Mouse (Mus musculus) CH12.LX (cell line): ENCODE data around the gene Anp32b. TPM values are rescaled to one million over a fixed set of nuclear protein-coding genes. Genes with fewer than 3 reads are reported as not detected.

Experiments
- DNase-seq: peaks from one replicate; pipeline ENCODE4 v3.0.0-alpha.2; 2013; ENCODE audit errors: extremely low read depth
- H3K27ac ChIP-seq: 2 replicates; pipeline ENCODE4 v1.5.1; 2012; ENCODE audit warnings: low read depth, mild to moderate bottlenecking, control low read depth, moderate library complexity; ENCODE audit not compliant: insufficient read depth
- H3K27me3 ChIP-seq: replicated peaks from 2 replicates; pipeline ENCODE3; 2012; ENCODE audit warnings: inconsistent platforms
- H3K36me3 ChIP-seq, 2 experiments: replicated peaks in 1 of 2; 2 replicates each; pipeline versions ENCODE3 to v1.6.1; 2012; ENCODE audit warnings: inconsistent platforms in 1 of 2, low read length in 1 of 2, mild to moderate bottlenecking in 1 of 2, mixed read lengths in 1 of 2, moderate library complexity in 1 of 2; ENCODE audit not compliant: control insufficient read depth in 1 of 2, insufficient read depth in 1 of 2
- H3K4me1 ChIP-seq, 2 experiments: 2 replicates each; pipeline ENCODE4 v1.6.1; 2012; ENCODE audit warnings: inconsistent platforms in 1 of 2, moderate library complexity in 1 of 2; ENCODE audit not compliant: insufficient read depth in 2 of 2, control insufficient read depth in 1 of 2
- H3K4me2 ChIP-seq: 2 replicates; pipeline ENCODE4 v1.6.1; 2012; ENCODE audit warnings: low read depth, mild to moderate bottlenecking, control low read depth; ENCODE audit not compliant: poor library complexity, insufficient read depth, severe bottlenecking
- H3K4me3 ChIP-seq, 3 experiments: fragments of 150-350 bp in 1 of 3; sonication (generic) in 1 of 3; replicated peaks in 1 of 3; 2 replicates each; pipeline versions ENCODE3 to v1.5.1; 2011 to 2012; ENCODE audit warnings: low read depth in 2 of 3, low read length in 2 of 3, mild to moderate bottlenecking in 2 of 3, moderate library complexity in 2 of 3, control low read depth in 1 of 3, improper control_type of control experiment in 1 of 3, inconsistent platforms in 1 of 3, mixed read lengths in 1 of 3; ENCODE audit not compliant: poor library complexity in 1 of 3
- H3K79me2 ChIP-seq: replicated peaks from 2 replicates; pipeline ENCODE4 v1.6.1; 2012; ENCODE audit warnings: mild to moderate bottlenecking, moderate library complexity; ENCODE audit not compliant: control insufficient read depth, poor library complexity, insufficient read depth, severe bottlenecking; ENCODE audit errors: extremely low read depth
- H3K9ac ChIP-seq: 2 replicates; pipeline ENCODE4 v1.6.1; 2012; ENCODE audit warnings: low read depth, mild to moderate bottlenecking, control low read depth, moderate library complexity; ENCODE audit not compliant: insufficient read depth
- H3K9me3 ChIP-seq: replicated peaks from 2 replicates; pipeline ENCODE3; 2012; ENCODE audit warnings: low read length, inconsistent platforms, mixed read lengths
- BHLHE40 ChIP-seq: IDR thresholded peaks from 2 replicates; pipeline ENCODE4 v1.6.1; 2011; ENCODE audit warnings: mild to moderate bottlenecking, low read depth, low read length, improper control_type of control experiment
- CHD2 ChIP-seq: IDR thresholded peaks from 2 replicates; pipeline ENCODE4 v1.6.1; 2011; ENCODE audit warnings: low read length, improper control_type of control experiment
- CTCF ChIP-seq, 2 experiments: IDR thresholded peaks in 1 of 2; conservative IDR thresholded peaks in 1 of 2; 2 replicates each; pipeline ENCODE4 v1.5.1; 2011 to 2012; ENCODE audit warnings: low read depth in 2 of 2, low read length in 2 of 2, improper control_type of control experiment in 1 of 2, inconsistent platforms in 1 of 2, mild to moderate bottlenecking in 1 of 2, moderate library complexity in 1 of 2
- E2F4 ChIP-seq: IDR thresholded peaks from 2 replicates; pipeline ENCODE4 v1.6.1; 2011; ENCODE audit warnings: low read depth, low read length, improper control_type of control experiment; ENCODE audit not compliant: insufficient replicate concordance
- ELF1 ChIP-seq: IDR thresholded peaks from 2 replicates; pipeline ENCODE4 v1.6.1; 2014; ENCODE audit warnings: low read depth, mild to moderate bottlenecking, inconsistent platforms, low read length, improper control_type of control experiment
- ETS1 ChIP-seq: conservative IDR thresholded peaks from 2 replicates; pipeline ENCODE4 v1.6.1; 2012; ENCODE audit warnings: low read depth, mild to moderate bottlenecking, inconsistent platforms, low read length, improper control_type of control experiment, moderate library complexity
- HCFC1 ChIP-seq: IDR thresholded peaks from 2 replicates; pipeline ENCODE4 v1.6.1; 2012; ENCODE audit warnings: low read depth, mild to moderate bottlenecking, inconsistent platforms, low read length, improper control_type of control experiment
- IRF4 ChIP-seq: IDR thresholded peaks from 2 replicates; pipeline ENCODE4 v1.6.1; 2014; ENCODE audit warnings: low read depth, mild to moderate bottlenecking, inconsistent platforms, low read length, improper control_type of control experiment
- JUND ChIP-seq: conservative IDR thresholded peaks from 2 replicates; pipeline ENCODE4 v1.6.1; 2011; ENCODE audit warnings: low read depth, low read length, improper control_type of control experiment
- MAFK ChIP-seq: IDR thresholded peaks from 2 replicates; pipeline ENCODE4 v1.6.1; 2011; ENCODE audit warnings: low read length, improper control_type of control experiment; ENCODE audit not compliant: insufficient replicate concordance
- MAX ChIP-seq: IDR thresholded peaks from 2 replicates; pipeline ENCODE4 v1.6.1; 2011; ENCODE audit warnings: low read length, improper control_type of control experiment
- MYC ChIP-seq: IDR thresholded peaks from 2 replicates; pipeline ENCODE4 v1.6.1; 2011; ENCODE audit warnings: low read depth, mild to moderate bottlenecking, improper control_type of control experiment, low read length
- NELFE ChIP-seq: IDR thresholded peaks from 2 replicates; pipeline ENCODE4 v1.6.1; 2011; ENCODE audit warnings: low read depth, low read length, improper control_type of control experiment
- NRF1 ChIP-seq: IDR thresholded peaks from 2 replicates; pipeline ENCODE4 v1.6.1; 2014; ENCODE audit warnings: low read depth, mild to moderate bottlenecking, inconsistent platforms, low read length, improper control_type of control experiment, moderate library complexity
- PAX5 ChIP-seq: IDR thresholded peaks from 2 replicates; pipeline ENCODE4 v1.6.1; 2012; ENCODE audit warnings: low read length, inconsistent platforms, mixed read lengths
- POLR2A ChIP-seq: IDR thresholded peaks from 2 replicates; pipeline ENCODE4 v1.6.1; 2011; ENCODE audit warnings: low read depth, mild to moderate bottlenecking, improper control_type of control experiment, low read length
- POLR2AphosphoS2 ChIP-seq: IDR thresholded peaks from 2 replicates; pipeline ENCODE4 v1.6.1; 2011; ENCODE audit warnings: low read depth, low read length, improper control_type of control experiment
- RAD21 ChIP-seq: IDR thresholded peaks from 2 replicates; pipeline ENCODE4 v1.6.1; 2011; ENCODE audit warnings: low read depth, mild to moderate bottlenecking, low read length, improper control_type of control experiment, moderate library complexity
- SIN3A ChIP-seq: IDR thresholded peaks from 2 replicates; pipeline ENCODE4 v1.6.1; 2012; ENCODE audit warnings: low read length, improper control_type of control experiment, inconsistent platforms
- SMC3 ChIP-seq: IDR thresholded peaks from 2 replicates; pipeline ENCODE4 v1.6.1; 2011; ENCODE audit warnings: low read depth, low read length, improper control_type of control experiment
- TBP ChIP-seq: conservative IDR thresholded peaks from 2 replicates; pipeline ENCODE4 v1.6.1; 2011; ENCODE audit warnings: low read depth, low read length, improper control_type of control experiment
- TCF12 ChIP-seq: IDR thresholded peaks from 2 replicates; pipeline ENCODE4 v1.6.1; 2014; ENCODE audit warnings: low read depth, mild to moderate bottlenecking, inconsistent platforms, low read length, improper control_type of control experiment
- UBTF ChIP-seq: IDR thresholded peaks from 2 replicates; pipeline ENCODE4 v1.6.1; 2012; ENCODE audit warnings: low read depth, mild to moderate bottlenecking, inconsistent platforms, low read length, improper control_type of control experiment, moderate library complexity
- ZC3H11A ChIP-seq: IDR thresholded peaks from 2 replicates; pipeline ENCODE4 v1.6.1; 2012; ENCODE audit warnings: low read depth, mild to moderate bottlenecking, inconsistent platforms, low read length, improper control_type of control experiment
- ZKSCAN1 ChIP-seq: IDR thresholded peaks from 2 replicates; pipeline ENCODE4 v1.6.1; 2012; ENCODE audit warnings: low read depth, inconsistent platforms, low read length, improper control_type of control experiment, borderline replicate concordance
- ZMIZ1 ChIP-seq: IDR thresholded peaks from 2 replicates; pipeline ENCODE4 v1.6.1; 2012; ENCODE audit warnings: low read depth, mild to moderate bottlenecking, inconsistent platforms, low read length, improper control_type of control experiment
- ZNF384 ChIP-seq: IDR thresholded peaks from 2 replicates; pipeline ENCODE4 v1.6.1; 2012; ENCODE audit warnings: low read depth, low read length, improper control_type of control experiment, inconsistent platforms
- dilution Hi-C: fragments of 300-500 bp; cut with MboI; formaldehyde crosslinking; loops from 2 replicates; pipeline ENCODE4 v1.14.3; 2020; ENCODE audit warnings: low sequenced_read_pairs; ENCODE audit not compliant: extremely low pct_unique_long_range_greater_than_20kb, extremely low pct_ligation_motif_present
- in situ Hi-C: fragments of 300-500 bp; cut with MboI; formaldehyde crosslinking; loops from 3 replicates; pipeline ENCODE4 v1.14.3; 2019; ENCODE audit warnings: low sequenced_read_pairs, low pct_ligation_motif_present, low pct_unique_long_range_greater_than_20kb, mixed read lengths
- polyA plus RNA-seq: library from polyadenylated mRNA; unstranded; fragments of >175 nt; gene quantifications from 2 replicates; pipeline ENCODE4 v1.2.1, GENCODE M21; 2012; ENCODE audit warnings: low read depth; ENCODE audit not compliant: insufficient read length
- total RNA-seq, 2 experiments: library from RNA; depleted of rRNA; stranded (reverse); fragments of 300-350 nt in 1 of 2; fragments of >200 nt in 1 of 2; gene quantifications; 2 replicates each; pipeline ENCODE4 v1.2.3; 2012 to 2014

Gene Anp32b
- total and polyA plus RNA-seq, 3 experiments, result 29.4 to 864 (median 37.5) TPM

GRCm38 (mm10) chr4:46485696-46486417 is 35.2 kb downstream of the Anp32b start:
- no peaks in the 10 kb centered on the region for H3K36me3 ChIP-seq
- TF ChIP-seq TCF12, result peak; percentile 57; the same call in 1 of the 2 replicates
- TF ChIP-seq ETS1, result peak; percentile 37; the same call in 1 of the 2 replicates
- no peak for TF ChIP-seq RAD21
- peak; percentile 92 for TF ChIP-seq NRF1
- peak; percentile 98 for TF ChIP-seq ELF1
- no peak for TF ChIP-seq IRF4
- peak; percentile 70 for TF ChIP-seq MYC
- TF ChIP-seq SIN3A, result no peak
- TF ChIP-seq NELFE, result peak; percentile 61
- TF ChIP-seq HCFC1, result peak; percentile 63
- peak; percentile 43; the same call in 1 of the 2 replicates for TF ChIP-seq CHD2
- peak; percentile 75 for TF ChIP-seq POLR2A
- peak; percentile 54; the same call in 1 of the 2 replicates for TF ChIP-seq TBP
- TF ChIP-seq, all 38 proteins: peak for 10
- H3K4me2 ChIP-seq, result peak overlapping the region; percentile 45; the same call in 1 of the 2 replicates
- DNase-seq, result peak; percentile 87
- H3K79me2 ChIP-seq, result peaks cover 16% of the 10 kb centered on the region
- no peaks in the 10 kb centered on the region for H3K27me3 ChIP-seq
- no peak overlapping the region for H3K4me3 ChIP-seq
- peaks cover 10 to 39% of the 10 kb centered on the region in 2 experiments; a peak in 3 of 4 replicates for H3K4me1 ChIP-seq
- H3K27ac ChIP-seq, result peak overlapping the region; percentile 55
- dilution Hi-C loops, result no loop called here
- H3K9ac ChIP-seq, result peak overlapping the region; percentile 19
- in situ Hi-C loops, result loop anchor here (5.0 to 25.0 kb wide), 2 partner anchors 104 to 274 kb away; no protein-coding TSS in a partner anchor
- no peaks in the 10 kb centered on the region for H3K9me3 ChIP-seq

- H3K9ac ChIP-seq, result no peak overlapping the region
- no peak overlapping the region for H3K27ac ChIP-seq
- peaks cover 31% of the 10 kb centered on the region for H3K79me2 ChIP-seq
- no peak overlapping the region for H3K4me3 ChIP-seq
- H3K4me1 ChIP-seq, result peaks cover 10 to 43% of the 10 kb centered on the region in 2 experiments; a peak in 3 of 4 replicates
- H3K4me2 ChIP-seq, result no peak overlapping the region
- no peak for DNase-seq
- TF ChIP-seq IRF4 (no peak), BHLHE40 (no peak), POLR2AphosphoS2 (no peak), JUND (no peak), UBTF (no peak), NELFE (no peak), PAX5 (no peak), CTCF (conservative IDR thresholded peaks at IDR 0.05 in 1 of 2, IDR thresholded peaks at IDR 0.05 in 1 of 2; ENCODE audit: low read depth in 2 of 2, low read length in 2 of 2) (no peak), E2F4 (no peak), ZNF384 (no peak), ZC3H11A (no peak), SMC3 (no peak), CHD2 (no peak), MAFK (no peak), MAX (no peak), ZKSCAN1 (no peak), ZMIZ1 (no peak), MYC (no peak), RAD21 (no peak)
- TF ChIP-seq, all 38 proteins: peak for 0
- Histone ChIP-seq H3K27me3 (no peaks in the 10 kb centered on the region), H3K36me3 (peaks cover 3 to 12% of the 10 kb centered on the region in 2 experiments), H3K9me3 (no peaks in the 10 kb centered on the region)
- in situ Hi-C loops, result loop anchor here (5.0 to 25.0 kb wide), 2 partner anchors 105 to 275 kb away; no protein-coding TSS in a partner anchor
- dilution Hi-C loops, result no loop called here
These were observed 36.6 kb downstream of the Anp32b start for GRCm38 (mm10) chr4:46487348-46487747.
